Mouse (Mus musculus): ENCODE results near the gene Srr. TPM values are rescaled to one million over a fixed set of nuclear protein-coding genes. Genes with fewer than 3 reads are reported as not detected.

Srr gene
- polyA plus RNA-seq, 1 experiment = 5.3 TPM

DNA sequence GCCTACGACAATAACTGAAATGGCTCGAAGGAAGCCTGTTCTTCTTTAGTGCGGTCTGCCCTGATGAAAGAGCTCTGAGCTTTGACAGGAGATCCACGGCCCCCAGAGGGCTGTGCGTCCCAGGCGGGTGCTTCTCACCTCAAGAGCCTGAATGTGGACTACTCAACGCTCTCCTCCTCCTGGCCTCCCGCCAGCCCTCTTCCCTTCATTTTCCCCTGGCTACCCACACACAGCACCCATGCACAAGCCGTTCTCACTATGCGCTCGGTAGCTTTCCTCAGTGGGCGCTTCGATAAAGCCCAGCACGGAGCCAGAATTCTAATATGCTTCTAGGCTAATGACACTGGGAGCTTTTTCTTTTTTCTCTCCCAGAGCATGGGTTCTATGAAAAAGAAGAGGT, 43.8 kb downstream of the Srr start:
- TF ChIP-seq CTCF (IDR thresholded peaks at IDR 0.05; ENCODE audit: control insufficient read depth, insufficient read depth, low read length) (no peak), POLR2A (IDR thresholded peaks at IDR 0.05; ENCODE audit: borderline replicate concordance, control insufficient read depth, low read depth, low read length) (no peak)
- H3K4me1 ChIP-seq (ENCODE audit: control insufficient read depth, insufficient read depth, low read length) = no peaks in the 10 kb centered on the region
- no peak overlapping the region; the same call in 1 of the 2 replicates for H3K27ac ChIP-seq (ENCODE audit: control insufficient read depth, insufficient read depth, low read depth, low read length, poor library complexity)
- H3K4me3 ChIP-seq (replicated peaks; ENCODE audit: control insufficient read depth, low read depth, low read length) = no peak overlapping the region
- 87% methylated on average over 14 of the region's 14 CpGs for WGBS

DNA sequence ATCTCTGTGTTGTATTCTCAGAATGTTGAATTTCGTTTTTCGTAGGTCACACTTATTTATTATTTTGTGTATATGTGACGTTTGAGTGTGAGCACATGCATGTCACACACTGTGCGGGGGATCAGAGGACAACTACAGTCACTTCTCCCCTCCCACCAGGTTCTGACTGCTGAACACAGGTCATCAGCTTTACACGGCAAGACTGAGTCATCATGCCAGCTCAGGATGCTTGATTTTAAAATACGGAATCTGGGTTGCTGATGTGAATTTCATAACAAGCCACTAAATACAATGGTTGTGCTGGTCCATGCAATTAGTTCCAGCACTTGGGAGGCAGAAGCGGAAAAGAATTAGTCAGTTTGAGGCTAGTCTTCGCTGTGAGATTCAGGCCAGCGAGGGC, 44.7 kb downstream of the Srr start:
- TF ChIP-seq POLR2A (IDR thresholded peaks at IDR 0.05; ENCODE audit: borderline replicate concordance, control insufficient read depth, low read depth, low read length) (no peak), CTCF (IDR thresholded peaks at IDR 0.05; ENCODE audit: control insufficient read depth, insufficient read depth, low read length) (no peak)
- Histone ChIP-seq H3K4me3 (replicated peaks; ENCODE audit: control insufficient read depth, low read depth, low read length) (no peak overlapping the region), H3K27ac (ENCODE audit: control insufficient read depth, insufficient read depth, low read depth, low read length, poor library complexity) (no peak overlapping the region), H3K4me1 (ENCODE audit: control insufficient read depth, insufficient read depth, low read length) (no peaks in the 10 kb centered on the region)
- 86% methylated on average over 9 of the region's 9 CpGs for WGBS

DNA sequence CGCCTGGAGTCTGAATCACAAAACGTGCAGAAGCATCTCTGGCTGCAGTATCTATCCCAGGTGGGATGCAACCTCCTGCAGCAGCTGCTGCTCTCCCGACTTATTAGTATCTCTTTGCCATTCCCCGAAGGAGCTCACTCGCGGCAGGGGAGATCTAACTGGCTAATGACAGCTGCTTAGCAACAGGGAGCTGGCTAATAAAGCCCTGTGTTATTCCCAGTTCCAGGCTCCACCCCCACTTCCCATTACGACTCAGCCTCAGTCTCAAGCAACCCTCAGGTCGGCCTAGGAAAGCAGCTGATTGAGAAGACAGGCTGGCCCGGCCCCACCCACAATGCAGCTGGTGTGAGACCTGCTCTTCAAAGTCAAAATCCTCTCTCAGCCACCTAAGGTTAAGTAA, 48.9 kb downstream of the Srr start:
- no peak overlapping the region for H3K4me3 ChIP-seq (replicated peaks; ENCODE audit: control insufficient read depth, low read depth, low read length)
- no peaks in the 10 kb centered on the region for H3K4me1 ChIP-seq (ENCODE audit: control insufficient read depth, insufficient read depth, low read length)
- no peak overlapping the region for H3K27ac ChIP-seq (ENCODE audit: control insufficient read depth, insufficient read depth, low read depth, low read length, poor library complexity)
- TF ChIP-seq POLR2A (IDR thresholded peaks at IDR 0.05; ENCODE audit: borderline replicate concordance, control insufficient read depth, low read depth, low read length) = no peak
- no peak for TF ChIP-seq CTCF (IDR thresholded peaks at IDR 0.05; ENCODE audit: control insufficient read depth, insufficient read depth, low read length)
- WGBS = 44% methylated on average over 9 of the region's 9 CpGs

DNA sequence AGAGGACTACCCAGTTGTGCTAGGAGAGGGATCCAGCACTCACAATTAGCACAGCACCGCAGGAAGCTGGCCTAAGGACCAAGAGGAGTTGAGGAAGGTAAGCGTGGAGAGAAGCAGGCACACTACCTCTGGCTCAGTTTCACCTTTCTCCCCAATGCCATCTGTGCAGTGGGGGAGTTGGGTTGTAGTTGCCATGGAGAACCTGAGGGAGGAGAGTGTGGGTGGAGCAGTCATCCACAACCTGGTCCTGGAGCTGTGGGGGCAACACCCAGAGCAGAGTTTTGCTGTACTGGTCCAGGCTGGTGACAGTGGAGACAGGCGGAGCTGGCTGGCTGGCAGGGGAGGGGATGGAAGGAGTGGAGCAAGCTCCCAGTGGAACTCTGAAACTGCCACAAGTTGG, 51.1 kb downstream of the Srr start:
- WGBS = 88% methylated on average over 3 of the region's 3 CpGs
- Histone ChIP-seq H3K27ac (ENCODE audit: control insufficient read depth, insufficient read depth, low read depth, low read length, poor library complexity) (no peak overlapping the region), H3K4me3 (replicated peaks; ENCODE audit: control insufficient read depth, low read depth, low read length) (no peak overlapping the region), H3K4me1 (ENCODE audit: control insufficient read depth, insufficient read depth, low read length) (no peaks in the 10 kb centered on the region)
- TF ChIP-seq CTCF (IDR thresholded peaks at IDR 0.05; ENCODE audit: control insufficient read depth, insufficient read depth, low read length) (no peak), POLR2A (IDR thresholded peaks at IDR 0.05; ENCODE audit: borderline replicate concordance, control insufficient read depth, low read depth, low read length) (no peak)

DNA sequence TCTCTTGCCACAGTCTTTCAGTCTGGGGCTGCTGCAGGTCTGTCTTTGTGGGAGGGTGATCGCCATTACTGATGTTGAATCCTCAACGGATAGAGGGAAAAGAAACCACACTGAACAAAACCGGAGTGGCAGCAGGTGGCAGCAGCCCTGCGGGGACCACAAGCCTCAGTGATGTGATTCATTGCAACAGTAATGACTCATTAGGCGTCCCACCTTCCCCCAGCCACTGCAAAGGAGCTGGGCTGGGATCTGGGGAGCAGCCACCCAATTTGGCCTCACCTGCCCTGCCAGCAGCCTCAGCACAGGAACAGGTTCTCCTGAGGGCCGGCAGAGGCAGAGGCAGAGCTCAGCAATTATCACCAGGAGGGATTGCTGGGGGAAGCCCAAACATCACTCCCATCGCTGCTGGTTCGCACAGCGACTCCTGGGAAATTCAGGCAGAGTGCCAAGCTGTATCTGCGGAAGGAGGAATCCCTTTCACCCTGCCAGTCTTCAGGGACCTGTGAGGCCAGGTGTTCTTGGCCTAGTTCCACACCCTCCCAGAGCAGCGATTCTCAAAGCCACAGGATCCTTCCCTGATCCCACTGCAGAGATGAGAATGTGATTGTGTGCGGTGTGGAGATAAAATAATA, 54.6 kb downstream of the Srr start:
- 69% methylated on average over 12 of the region's 12 CpGs for WGBS
- no peak overlapping the region for H3K4me3 ChIP-seq (replicated peaks; ENCODE audit: control insufficient read depth, low read depth, low read length)
- TF ChIP-seq POLR2A (IDR thresholded peaks at IDR 0.05; ENCODE audit: borderline replicate concordance, control insufficient read depth, low read depth, low read length) (no peak), CTCF (IDR thresholded peaks at IDR 0.05; ENCODE audit: control insufficient read depth, insufficient read depth, low read length) (no peak)
- no peaks in the 10 kb centered on the region for H3K4me1 ChIP-seq (ENCODE audit: control insufficient read depth, insufficient read depth, low read length)
- H3K27ac ChIP-seq (ENCODE audit: control insufficient read depth, insufficient read depth, low read depth, low read length, poor library complexity) = no peak overlapping the region

DNA sequence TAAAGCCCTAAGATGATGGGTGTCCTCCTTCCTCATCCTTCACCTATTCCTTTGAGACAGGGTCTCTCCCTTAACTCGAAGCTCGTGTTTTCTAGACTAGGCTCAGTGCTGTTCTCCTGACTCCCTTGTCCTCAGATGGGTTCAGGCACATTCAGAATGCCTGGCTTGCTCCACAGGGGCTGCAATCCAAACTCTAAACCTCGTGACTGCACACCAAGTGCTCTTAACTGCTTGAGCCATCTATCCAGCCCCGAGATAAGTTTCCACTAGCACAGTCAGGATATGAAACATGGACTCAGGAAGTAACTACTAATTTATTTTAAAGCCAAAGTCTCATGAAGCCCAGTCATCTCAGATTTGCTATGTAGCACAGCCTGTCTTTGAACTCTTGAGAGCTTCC, 55.2 kb downstream of the Srr start:
- Histone ChIP-seq H3K4me3 (replicated peaks; ENCODE audit: control insufficient read depth, low read depth, low read length) (no peak overlapping the region), H3K27ac (ENCODE audit: control insufficient read depth, insufficient read depth, low read depth, low read length, poor library complexity) (no peak overlapping the region), H3K4me1 (ENCODE audit: control insufficient read depth, insufficient read depth, low read length) (no peaks in the 10 kb centered on the region)
- TF ChIP-seq POLR2A (IDR thresholded peaks at IDR 0.05; ENCODE audit: borderline replicate concordance, control insufficient read depth, low read depth, low read length) (no peak), CTCF (IDR thresholded peaks at IDR 0.05; ENCODE audit: control insufficient read depth, insufficient read depth, low read length) (no peak)
- WGBS = 71% methylated on average over 4 of the region's 4 CpGs

DNA sequence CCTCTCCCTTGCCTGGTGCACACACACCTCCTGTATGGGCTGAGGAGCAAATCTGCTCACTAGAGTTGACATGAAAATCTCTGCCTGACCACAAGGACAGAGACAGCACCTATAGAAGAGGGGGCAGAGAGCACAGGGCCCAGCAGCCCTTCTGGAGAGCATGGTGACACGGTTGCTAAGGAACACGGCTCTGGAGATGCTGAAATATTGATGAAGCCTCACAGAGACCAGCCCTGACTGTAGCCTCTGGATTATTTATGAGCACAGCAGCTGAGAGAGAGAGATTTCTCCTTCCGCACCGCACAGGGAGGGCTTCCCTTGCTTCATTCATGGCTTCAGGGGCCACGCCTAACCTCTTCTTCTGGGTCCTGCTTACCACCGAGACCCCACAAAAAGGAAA, 56.1 kb downstream of the Srr start:
- 84% methylated on average over 6 of the region's 6 CpGs for WGBS
- no peaks in the 10 kb centered on the region for H3K4me1 ChIP-seq (ENCODE audit: control insufficient read depth, insufficient read depth, low read length)
- TF ChIP-seq POLR2A (IDR thresholded peaks at IDR 0.05; ENCODE audit: borderline replicate concordance, control insufficient read depth, low read depth, low read length) (no peak), CTCF (IDR thresholded peaks at IDR 0.05; ENCODE audit: control insufficient read depth, insufficient read depth, low read length) (no peak)

DNA sequence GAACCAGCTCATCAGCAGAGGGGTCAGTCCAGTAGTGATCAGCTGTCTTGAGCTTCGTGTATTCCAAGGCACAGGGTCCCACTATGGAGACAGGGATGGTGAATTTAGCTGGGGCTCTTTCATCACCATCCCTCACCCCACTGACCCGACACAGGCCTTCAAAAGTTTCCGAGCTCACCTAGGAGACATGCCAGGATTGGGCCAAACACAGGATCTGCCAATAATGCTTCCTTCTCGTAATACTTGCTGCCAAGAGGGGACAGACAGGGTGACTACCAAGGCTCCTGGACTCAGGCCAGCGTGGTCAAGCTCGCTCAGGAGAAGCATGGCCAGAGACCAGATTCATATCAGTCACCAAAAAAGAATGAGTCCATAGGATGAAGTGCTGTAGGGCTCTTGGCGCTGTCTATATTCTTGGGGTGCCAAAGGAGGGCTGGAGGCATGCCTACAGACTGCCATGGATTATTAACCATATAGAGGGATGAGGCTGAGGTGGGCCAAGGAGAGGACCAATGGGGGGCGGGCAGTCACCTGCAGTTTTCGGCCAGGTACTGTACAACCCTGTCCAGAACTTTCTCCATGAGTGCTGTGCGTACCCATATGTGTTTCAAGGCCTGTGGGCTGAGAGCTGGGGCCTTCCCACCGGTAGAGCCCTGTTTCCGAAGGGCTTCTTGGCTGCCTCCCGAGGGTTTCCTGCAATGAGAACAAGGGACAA, 57.5 kb downstream of the Srr start:
- TF ChIP-seq POLR2A (IDR thresholded peaks at IDR 0.05; ENCODE audit: borderline replicate concordance, control insufficient read depth, low read depth, low read length) = no peak
- TF ChIP-seq CTCF (IDR thresholded peaks at IDR 0.05; ENCODE audit: control insufficient read depth, insufficient read depth, low read length) = no peak
- Histone ChIP-seq H3K4me3 (replicated peaks; ENCODE audit: control insufficient read depth, low read depth, low read length) (no peak overlapping the region), H3K4me1 (ENCODE audit: control insufficient read depth, insufficient read depth, low read length) (no peaks in the 10 kb centered on the region), H3K27ac (ENCODE audit: control insufficient read depth, insufficient read depth, low read depth, low read length, poor library complexity) (no peak overlapping the region)
- WGBS = 87% methylated on average over 13 of the region's 13 CpGs

More for the DNA sequence above, 56.1 kb downstream of the Srr start:
- Histone ChIP-seq H3K27ac (ENCODE audit: control insufficient read depth, insufficient read depth, low read depth, low read length, poor library complexity) (no peak overlapping the region), H3K4me3 (replicated peaks; ENCODE audit: control insufficient read depth, low read depth, low read length) (no peak overlapping the region)

All from bone marrow, adult 2 months (tissue).